Mouse (Mus musculus): Measurements from ENCODE around the gene Actn2. TPM values are rescaled to one million over a fixed set of nuclear protein-coding genes. Genes with fewer than 3 reads are reported as not detected.

Gene Actn2
- polyA plus RNA-seq, 1 experiment from 2014 or later = 1.3 TPM

- Histone ChIP-seq H3K9ac (no peak overlapping the region), H3K36me3 (ENCODE audit: poor library complexity, severe bottlenecking) (no peaks in the 10 kb centered on the region), H3K27ac (no peak overlapping the region), H3K4me3 (no peak overlapping the region), H3K4me2 (no peak overlapping the region), H3K9me3 (replicated peaks) (no peaks in the 10 kb centered on the region), H3K4me1 (no peaks in the 10 kb centered on the region), H3K27me3 (no peaks in the 10 kb centered on the region)
- WGBS = 79% methylated on average over 6 of the region's 6 CpGs
- no peak for ATAC-seq
Measured at GRCm38 (mm10) chr13:12274721-12275120, 65.8 kb downstream of the Actn2 start.

- no peak for ATAC-seq
- no peak overlapping the region for H3K9ac ChIP-seq
- H3K4me2 ChIP-seq = no peak overlapping the region
- H3K27ac ChIP-seq = no peak overlapping the region
- no peaks in the 10 kb centered on the region for H3K4me1 ChIP-seq
- no peaks in the 10 kb centered on the region for H3K36me3 ChIP-seq (ENCODE audit: poor library complexity, severe bottlenecking)
- WGBS = 83% methylated on average over 4 of the region's 4 CpGs
- no peaks in the 10 kb centered on the region for H3K9me3 ChIP-seq (replicated peaks)
- H3K27me3 ChIP-seq = no peaks in the 10 kb centered on the region
- H3K4me3 ChIP-seq = no peak overlapping the region
Measured at GRCm38 (mm10) chr13:12274220-12274619, 66.3 kb downstream of the Actn2 start.

GRCm38 (mm10) chr13:12272953-12273352 lies 67.6 kb downstream of the Actn2 start:
- no peaks in the 10 kb centered on the region for H3K36me3 ChIP-seq (ENCODE audit: poor library complexity, severe bottlenecking)
- H3K4me3 ChIP-seq = no peak overlapping the region
- 57% methylated on average over 3 of the region's 3 CpGs for WGBS
- H3K27ac ChIP-seq = no peak overlapping the region
- H3K4me1 ChIP-seq = no peaks in the 10 kb centered on the region
- H3K9ac ChIP-seq = no peak overlapping the region
- no peaks in the 10 kb centered on the region for H3K9me3 ChIP-seq (replicated peaks)
- no peak overlapping the region for H3K4me2 ChIP-seq
- H3K27me3 ChIP-seq = no peaks in the 10 kb centered on the region
- no peak for ATAC-seq

- no peak overlapping the region for H3K9ac ChIP-seq
- H3K27me3 ChIP-seq = no peaks in the 10 kb centered on the region
- no peaks in the 10 kb centered on the region for H3K36me3 ChIP-seq (ENCODE audit: poor library complexity, severe bottlenecking)
- H3K4me2 ChIP-seq = no peak overlapping the region
- H3K4me3 ChIP-seq = no peak overlapping the region
- no peaks in the 10 kb centered on the region for H3K4me1 ChIP-seq
- H3K27ac ChIP-seq = no peak overlapping the region
- no peak for ATAC-seq
- 89% methylated on average over 3 of the region's 3 CpGs for WGBS
- H3K9me3 ChIP-seq (replicated peaks) = no peaks in the 10 kb centered on the region
Measured at GRCm38 (mm10) chr13:12267971-12268370, 72.6 kb downstream of the Actn2 start.

- WGBS = 77% methylated on average over 3 of the region's 3 CpGs
- H3K4me1 ChIP-seq = no peaks in the 10 kb centered on the region
- H3K27me3 ChIP-seq = no peaks in the 10 kb centered on the region
- no peak overlapping the region for H3K4me3 ChIP-seq
- H3K9me3 ChIP-seq (replicated peaks) = no peaks in the 10 kb centered on the region
- no peak for ATAC-seq
- H3K9ac ChIP-seq = no peak overlapping the region
- no peak overlapping the region for H3K4me2 ChIP-seq
- no peaks in the 10 kb centered on the region for H3K36me3 ChIP-seq (ENCODE audit: poor library complexity, severe bottlenecking)
- H3K27ac ChIP-seq = no peak overlapping the region
Measured at GRCm38 (mm10) chr13:12267097-12267496, 73.5 kb downstream of the Actn2 start.

GRCm38 (mm10) chr13:12263996-12264395 lies 76.6 kb downstream of the Actn2 start:
- Histone ChIP-seq H3K9ac (no peak overlapping the region), H3K36me3 (ENCODE audit: poor library complexity, severe bottlenecking) (no peaks in the 10 kb centered on the region), H3K4me3 (no peak overlapping the region), H3K4me1 (no peaks in the 10 kb centered on the region), H3K4me2 (no peak overlapping the region), H3K27ac (no peak overlapping the region), H3K27me3 (no peaks in the 10 kb centered on the region), H3K9me3 (replicated peaks) (peaks cover 3% of the 10 kb centered on the region; the same call in 1 of the 2 replicates)
- ATAC-seq = no peak
- 76% methylated on average over 6 of the region's 6 CpGs for WGBS

GRCm38 (mm10) chr13:12261505-12261904 lies 79.1 kb downstream of the Actn2 start:
- Histone ChIP-seq H3K36me3 (ENCODE audit: poor library complexity, severe bottlenecking) (no peaks in the 10 kb centered on the region), H3K4me2 (no peak overlapping the region), H3K9me3 (replicated peaks) (peaks cover 3% of the 10 kb centered on the region; the same call in 1 of the 2 replicates), H3K9ac (no peak overlapping the region), H3K4me1 (peaks cover 8% of the 10 kb centered on the region), H3K27ac (no peak overlapping the region), H3K27me3 (no peaks in the 10 kb centered on the region), H3K4me3 (no peak overlapping the region)
- ATAC-seq = no peak

- under 1% methylated on average over 65 of the region's 69 CpGs for WGBS
- H3K4me3 ChIP-seq = peak within 1 kb of the TSS; percentile 77
- H3K4me1 ChIP-seq = peaks cover 20% of the 10 kb centered on the region
- no peaks in the 10 kb centered on the region for H3K36me3 ChIP-seq (ENCODE audit: poor library complexity, severe bottlenecking)
- H3K9ac ChIP-seq = peak within 1 kb of the TSS; percentile 83
- H3K4me2 ChIP-seq = peak within 1 kb of the TSS; percentile 72
- H3K27me3 ChIP-seq = no peaks in the 10 kb centered on the region
- H3K9me3 ChIP-seq (replicated peaks) = peaks cover 3% of the 10 kb centered on the region; the same call in 1 of the 2 replicates
- peak; percentile 100 for ATAC-seq
- peak within 1 kb of the TSS; percentile 79 for H3K27ac ChIP-seq
Measured at GRCm38 (mm10) chr13:12257391-12258380, 82.9 kb downstream of the Actn2 start, which contains the start of gene Mtr. Mtr (minus strand) TSS chr13:12258113.

GRCm38 (mm10) chr13:12256871-12257390 lies 83.6 kb downstream of the Actn2 start:
- H3K27me3 ChIP-seq = no peaks in the 10 kb centered on the region
- peak overlapping the region; percentile 72 for H3K4me2 ChIP-seq
- WGBS = 4% methylated on average over 10 of the region's 10 CpGs
- H3K9ac ChIP-seq = peak overlapping the region; percentile 83
- peaks cover under 1% of the 10 kb centered on the region; the same call in 1 of the 2 replicates for H3K36me3 ChIP-seq (ENCODE audit: poor library complexity, severe bottlenecking)
- no peak overlapping the region; the same call in 1 of the 2 replicates for H3K27ac ChIP-seq
- ATAC-seq = no peak
- peak overlapping the region; percentile 77 for H3K4me3 ChIP-seq
- peaks cover 3% of the 10 kb centered on the region; the same call in 1 of the 2 replicates for H3K9me3 ChIP-seq (replicated peaks)
- peaks cover 20% of the 10 kb centered on the region for H3K4me1 ChIP-seq

GRCm38 (mm10) chr13:12255911-12256705 lies 84.5 kb downstream of the Actn2 start:
- no peak overlapping the region for H3K27ac ChIP-seq
- 72% methylated on average over 3 of the region's 3 CpGs for WGBS
- H3K4me2 ChIP-seq = peak overlapping the region; percentile 72
- H3K36me3 ChIP-seq (ENCODE audit: poor library complexity, severe bottlenecking) = peaks cover 6% of the 10 kb centered on the region; the same call in 1 of the 2 replicates
- peak overlapping the region; percentile 77 for H3K4me3 ChIP-seq
- ATAC-seq = no peak
- no peaks in the 10 kb centered on the region for H3K27me3 ChIP-seq
- H3K9ac ChIP-seq = peak overlapping the region; percentile 83
- 0 out of 2 replicates have a peak, but pooled peaks cover 3% of the 10 kb centered on the region for H3K9me3 ChIP-seq (replicated peaks)
- peaks cover 20% of the 10 kb centered on the region for H3K4me1 ChIP-seq

- H3K9ac ChIP-seq = no peak overlapping the region
- H3K27ac ChIP-seq = no peak overlapping the region
- 96% methylated on average over 3 of the region's 3 CpGs for WGBS
- no peak overlapping the region for H3K4me3 ChIP-seq
- no peaks in the 10 kb centered on the region for H3K27me3 ChIP-seq
- 0 out of 2 replicates have a peak, but pooled peaks cover 2% of the 10 kb centered on the region for H3K4me1 ChIP-seq
- peaks cover 47% of the 10 kb centered on the region for H3K36me3 ChIP-seq (ENCODE audit: poor library complexity, severe bottlenecking)
- ATAC-seq = no peak
- no peaks in the 10 kb centered on the region for H3K9me3 ChIP-seq (replicated peaks)
- H3K4me2 ChIP-seq = no peak overlapping the region
Measured at GRCm38 (mm10) chr13:12250496-12250895, 90.1 kb downstream of the Actn2 start.
